Mouse (Mus musculus) liver, postnatal 0 days (tissue): ENCODE results near the gene Abhd6.
A peak's percentile ranks its signal among the peaks of the same experiment; 100 is the strongest.

Experiments used
- CTCF ChIP-seq: sonication (generic); IDR thresholded peaks from 2 replicates; pipeline ENCODE4 v1.5.1; 2016; ENCODE audit warnings: antibody characterized with exemption, low read depth
- EP300 ChIP-seq: IDR thresholded peaks from 2 replicates; pipeline ENCODE4 v1.6.1; 2016; ENCODE audit warnings: antibody characterized with exemption, low read depth, mild to moderate bottlenecking

DNA sequence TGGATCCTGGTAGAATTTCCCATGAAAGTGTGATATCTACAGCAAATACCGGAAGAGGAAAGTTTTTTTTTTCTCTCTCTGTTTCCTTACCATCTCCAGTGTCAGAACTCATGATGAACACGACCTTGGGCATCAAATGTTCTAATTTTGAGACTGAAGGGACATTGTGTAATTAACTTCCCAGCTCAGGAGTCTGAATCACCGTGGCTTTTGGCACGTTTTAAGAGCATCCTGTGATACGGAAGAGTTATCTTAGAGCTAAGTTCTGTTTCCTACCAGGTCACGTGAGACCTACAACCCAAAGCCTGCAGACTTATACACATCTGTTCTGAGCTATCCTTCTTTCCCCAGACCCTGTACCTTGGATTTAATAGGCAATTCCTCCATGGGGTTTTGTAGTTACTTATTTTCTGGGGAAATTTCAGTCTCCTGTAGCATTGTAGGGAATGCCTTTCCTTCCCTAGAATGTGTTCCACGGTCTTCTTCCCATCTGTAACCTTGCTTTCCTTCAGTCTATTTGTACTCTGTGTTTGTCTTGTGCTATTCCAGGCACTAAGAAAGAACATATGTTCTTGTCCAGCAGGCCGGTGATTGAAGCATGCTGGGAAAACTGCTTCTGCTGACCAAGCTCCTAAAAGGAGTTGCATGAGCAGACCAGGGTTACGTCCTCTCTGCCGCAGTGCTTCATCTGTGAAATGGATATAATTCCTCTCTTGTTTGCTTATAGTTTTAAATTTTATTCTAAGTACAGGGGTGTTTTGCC lies 24.2 kb downstream of the Abhd6 start:
- TF ChIP-seq CTCF (no peak), EP300 (peak; percentile 75)
